Mouse (Mus musculus): ENCODE results near the gene Primpol.

GRCm38 (mm10) chr8:46616879-46617689 is at the start of gene Primpol, which contains the start of gene Casp3:
- TF ChIP-seq GATA1 (IDR thresholded peaks at IDR 0.05; ENCODE audit: borderline replicate concordance, low read length) (no peak), FLI1 (IDR thresholded peaks at IDR 0.05; ENCODE audit: low read length) (no peak)

Measured in megakaryocyte, embryonic 14.5 days (primary cell).